Mouse (Mus musculus): ENCODE results near the gene Slc24a1. TPM values are rescaled to one million over a fixed set of nuclear protein-coding genes. Genes with fewer than 3 reads are reported as not detected.

The Slc24a1 gene
- polyA plus RNA-seq, 1 experiment from 2014 or later = not detected

DNA sequence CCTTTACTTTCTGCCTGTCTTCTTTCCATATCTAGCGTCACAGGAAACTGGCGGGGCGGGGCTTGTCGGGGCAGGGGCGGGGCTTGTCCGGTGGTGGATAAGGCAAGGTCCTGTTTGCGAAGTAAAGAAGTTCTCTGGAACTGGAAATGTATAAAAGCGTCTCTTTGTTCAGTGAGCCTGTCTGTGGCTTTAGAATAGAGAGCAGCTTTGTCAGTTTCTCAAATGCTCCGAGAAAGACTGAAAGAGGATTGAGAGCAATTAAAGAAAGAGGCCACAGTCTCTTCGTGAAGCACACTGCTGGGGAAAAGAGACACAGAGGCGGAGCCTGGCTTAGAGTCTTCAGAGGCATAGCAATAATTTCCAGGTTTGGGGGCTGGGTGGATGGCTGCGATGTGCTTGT is 4.9 kb upstream of the Slc24a1 start:
- H3K9me3 ChIP-seq = no peaks in the 10 kb centered on the region
- H3K9ac ChIP-seq (replicated peaks) = no peak overlapping the region
- no peak for ATAC-seq (ENCODE audit: low FRiP score, low read depth)
- H3K27ac ChIP-seq (replicated peaks) = no peak overlapping the region
- H3K4me2 ChIP-seq (replicated peaks) = peak overlapping the region; percentile 22; the same call in 1 of the 2 replicates
- no peak overlapping the region for H3K4me3 ChIP-seq
- peaks cover 12% of the 10 kb centered on the region; the same call in 1 of the 2 replicates for H3K27me3 ChIP-seq
- H3K36me3 ChIP-seq = no peaks in the 10 kb centered on the region
- 31% methylated on average over 12 of the region's 12 CpGs for WGBS
- peaks cover 6% of the 10 kb centered on the region for H3K4me1 ChIP-seq

DNA sequence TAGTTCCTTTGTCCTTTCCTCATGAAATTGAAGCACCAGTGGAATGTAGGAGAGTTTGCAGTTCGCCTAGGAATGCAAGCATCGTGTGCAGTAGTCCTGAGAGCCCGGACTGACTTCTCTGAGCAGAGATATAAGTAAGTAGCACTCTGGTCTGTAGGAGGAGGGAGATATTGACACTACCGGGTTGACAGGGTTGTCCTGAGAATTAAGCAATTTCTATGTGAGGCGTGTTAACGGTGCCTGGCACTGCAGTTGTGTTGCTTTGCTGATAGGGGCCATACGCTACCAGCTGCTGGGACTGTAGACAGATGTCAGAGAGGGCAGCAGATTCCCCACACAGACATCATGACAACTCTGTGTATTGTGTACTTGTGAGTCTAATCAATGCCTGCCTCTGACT is 1.8 kb upstream of the Slc24a1 start:
- H3K27ac ChIP-seq (replicated peaks) = no peak overlapping the region
- 88% methylated on average over 7 of the region's 7 CpGs for WGBS
- no peaks in the 10 kb centered on the region for H3K4me1 ChIP-seq
- H3K9me3 ChIP-seq = no peaks in the 10 kb centered on the region
- H3K36me3 ChIP-seq = no peaks in the 10 kb centered on the region
- no peak overlapping the region for H3K4me3 ChIP-seq
- ATAC-seq (ENCODE audit: low FRiP score, low read depth) = no peak
- no peak overlapping the region for H3K4me2 ChIP-seq (replicated peaks)
- no peak overlapping the region for H3K9ac ChIP-seq (replicated peaks)
- H3K27me3 ChIP-seq = peaks cover 27% of the 10 kb centered on the region

DNA sequence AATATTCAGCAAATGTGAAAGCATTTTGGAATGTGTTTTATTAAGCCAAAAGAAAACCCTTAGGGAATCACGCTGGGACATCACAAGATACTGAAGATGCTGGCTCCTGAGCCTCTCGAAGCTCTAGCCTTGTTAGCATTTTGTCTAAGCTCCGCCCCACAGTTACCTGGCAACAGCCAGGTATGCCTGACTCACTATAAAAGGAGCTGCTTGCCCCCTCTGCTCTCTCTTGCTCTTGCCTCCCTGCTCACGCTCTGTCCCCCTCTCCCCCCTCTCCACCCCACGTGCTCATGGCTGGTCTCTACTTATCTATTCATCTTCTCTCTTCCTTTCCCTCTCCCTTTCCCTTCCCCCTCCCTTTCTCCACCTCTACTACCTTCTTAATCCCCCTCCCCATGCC is 648 bp upstream of the Slc24a1 start:
- 21% methylated on average over 5 of the region's 5 CpGs for WGBS
- H3K4me2 ChIP-seq (replicated peaks) = no peak overlapping the region
- no peaks in the 10 kb centered on the region for H3K4me1 ChIP-seq
- no peak overlapping the region for H3K27ac ChIP-seq (replicated peaks)
- no peak overlapping the region for H3K9ac ChIP-seq (replicated peaks)
- no peak overlapping the region for H3K4me3 ChIP-seq
- H3K36me3 ChIP-seq = no peaks in the 10 kb centered on the region
- no peaks in the 10 kb centered on the region for H3K9me3 ChIP-seq
- peaks cover 28% of the 10 kb centered on the region for H3K27me3 ChIP-seq
- ATAC-seq (ENCODE audit: low FRiP score, low read depth) = no peak

DNA sequence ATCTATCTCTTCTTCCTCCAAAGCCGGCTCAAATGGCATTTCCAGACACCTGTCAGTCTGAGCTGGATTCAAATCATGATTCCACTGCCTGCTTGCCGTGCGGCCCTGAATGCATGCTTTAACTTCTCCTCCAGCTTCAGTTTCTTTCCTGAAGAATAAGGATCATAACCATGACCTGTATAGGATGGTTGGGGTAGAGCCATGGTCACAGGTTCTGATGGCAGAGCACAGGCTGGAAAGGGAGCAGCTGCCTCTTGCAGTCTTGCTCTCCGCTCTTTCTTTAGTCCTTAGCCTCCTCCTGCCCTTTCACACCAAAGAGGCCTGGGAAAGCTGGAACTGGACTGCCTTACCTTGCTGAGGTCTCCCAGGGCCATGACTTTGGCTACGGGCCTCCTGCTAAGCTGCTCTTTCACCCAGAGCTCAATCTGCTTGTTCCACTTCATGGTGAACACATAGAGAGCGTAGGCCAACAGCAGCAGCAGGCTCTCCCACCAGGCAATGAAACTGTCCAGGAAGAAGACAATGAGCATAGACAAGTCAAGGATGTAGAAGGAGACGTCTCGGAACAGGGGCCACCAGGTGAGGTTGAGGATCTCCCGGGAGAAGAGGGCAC is 3.8 kb downstream of the Slc24a1 start:
- 85% methylated on average over 9 of the region's 9 CpGs for WGBS
- H3K4me2 ChIP-seq (replicated peaks) = no peak overlapping the region
- no peak overlapping the region for H3K27ac ChIP-seq (replicated peaks)
- no peak overlapping the region for H3K4me3 ChIP-seq
- no peaks in the 10 kb centered on the region for H3K4me1 ChIP-seq
- H3K9ac ChIP-seq (replicated peaks) = no peak overlapping the region
- peaks cover 33% of the 10 kb centered on the region for H3K27me3 ChIP-seq
- no peaks in the 10 kb centered on the region for H3K36me3 ChIP-seq
- H3K9me3 ChIP-seq = no peaks in the 10 kb centered on the region
- no peak for ATAC-seq (ENCODE audit: low FRiP score, low read depth)

DNA sequence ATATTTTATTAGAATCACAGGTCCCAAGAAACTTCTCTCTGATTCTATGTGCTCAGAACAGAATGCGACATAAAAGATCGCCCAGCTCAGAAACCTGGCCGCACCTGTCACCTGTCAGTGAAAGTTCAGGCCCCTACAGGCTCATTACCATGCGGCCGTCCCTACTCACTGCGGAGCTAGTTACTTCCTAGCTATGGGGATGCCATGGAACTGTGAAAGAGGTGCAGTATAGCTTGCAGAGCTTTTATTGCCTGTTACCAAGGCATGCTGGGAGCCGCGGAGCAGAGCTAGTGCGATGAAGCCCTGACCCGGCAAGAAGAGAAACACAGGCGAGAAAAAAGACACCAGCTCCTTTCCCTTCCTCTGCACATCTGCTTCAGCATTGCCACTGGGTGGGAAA is 7.4 kb downstream of the Slc24a1 start:
- Histone ChIP-seq H3K9ac (replicated peaks) (no peak overlapping the region), H3K36me3 (no peaks in the 10 kb centered on the region), H3K4me2 (replicated peaks) (0 out of 2 replicates have a peak overlapping the region, but pooled peaks have one; percentile 7), H3K27ac (replicated peaks) (no peak overlapping the region), H3K27me3 (peaks cover 18% of the 10 kb centered on the region; the same call in 1 of the 2 replicates), H3K4me1 (no peaks in the 10 kb centered on the region), H3K4me3 (no peak overlapping the region), H3K9me3 (no peaks in the 10 kb centered on the region)
- 33% methylated on average over 11 of the region's 11 CpGs for WGBS
- ATAC-seq (ENCODE audit: low FRiP score, low read depth) = no peak

DNA sequence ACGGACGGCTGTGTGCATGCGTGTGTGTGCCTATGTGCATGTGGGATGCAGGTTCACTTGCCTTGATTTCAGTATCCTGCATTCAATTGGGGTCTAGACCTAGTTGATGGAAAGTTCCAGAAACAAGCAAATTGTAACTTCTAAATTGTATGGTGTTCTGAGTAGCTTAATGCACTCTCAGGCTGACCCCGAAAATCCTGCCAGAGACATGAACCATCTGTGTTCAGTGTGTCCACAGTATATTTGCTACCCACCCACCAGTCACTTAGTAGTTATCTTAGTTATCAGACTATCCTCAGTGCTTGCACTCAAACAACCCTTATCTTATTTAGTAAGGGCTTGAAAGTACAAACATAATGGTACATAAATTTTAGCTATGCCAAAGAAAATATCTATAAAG is 9.8 kb downstream of the Slc24a1 start:
- ATAC-seq (ENCODE audit: low FRiP score, low read depth) = no peak
- Histone ChIP-seq H3K9me3 (no peaks in the 10 kb centered on the region), H3K27me3 (peaks cover 13% of the 10 kb centered on the region; the same call in 1 of the 2 replicates), H3K4me3 (no peak overlapping the region), H3K4me1 (no peaks in the 10 kb centered on the region), H3K4me2 (replicated peaks) (no peak overlapping the region), H3K36me3 (no peaks in the 10 kb centered on the region), H3K9ac (replicated peaks) (no peak overlapping the region), H3K27ac (replicated peaks) (no peak overlapping the region)
- WGBS = 90% methylated on average over 4 of the region's 4 CpGs

DNA sequence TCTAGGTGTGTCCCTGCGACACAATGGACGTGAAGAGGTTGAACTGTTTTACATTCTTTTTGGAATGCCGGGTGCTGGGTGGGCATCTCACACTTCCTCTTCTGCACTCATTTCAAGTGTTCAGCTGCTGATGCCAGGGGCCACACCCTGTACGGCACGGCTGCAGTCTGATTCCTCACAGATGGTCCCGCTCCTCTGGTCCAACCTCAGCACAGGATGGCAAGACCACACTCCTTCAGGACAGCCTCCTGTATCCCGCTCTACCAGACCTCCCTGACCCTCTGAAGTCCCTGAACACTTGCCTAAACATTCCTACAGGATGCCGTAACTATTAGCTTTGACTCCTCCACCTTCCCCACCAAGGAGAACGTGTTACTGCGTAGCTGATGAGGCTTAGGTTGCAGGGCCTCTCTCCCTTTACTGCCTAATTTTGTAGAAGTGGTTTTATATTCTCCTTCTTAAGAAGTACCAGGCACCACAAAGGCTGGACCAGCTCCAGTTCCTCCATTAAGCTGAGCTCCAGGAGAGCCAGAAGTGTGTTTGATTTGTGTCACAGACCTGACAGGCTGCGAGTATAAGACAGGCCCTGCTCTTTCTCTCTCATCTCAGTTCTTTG is 10.6 kb downstream of the Slc24a1 start:
- H3K27me3 ChIP-seq = peaks cover 13% of the 10 kb centered on the region; the same call in 1 of the 2 replicates
- no peak overlapping the region for H3K9ac ChIP-seq (replicated peaks)
- 84% methylated on average over 11 of the region's 11 CpGs for WGBS
- no peaks in the 10 kb centered on the region for H3K9me3 ChIP-seq
- no peak overlapping the region for H3K4me2 ChIP-seq (replicated peaks)
- no peak for ATAC-seq (ENCODE audit: low FRiP score, low read depth)
- H3K27ac ChIP-seq (replicated peaks) = no peak overlapping the region
- H3K36me3 ChIP-seq = no peaks in the 10 kb centered on the region
- no peak overlapping the region for H3K4me3 ChIP-seq
- no peaks in the 10 kb centered on the region for H3K4me1 ChIP-seq

DNA sequence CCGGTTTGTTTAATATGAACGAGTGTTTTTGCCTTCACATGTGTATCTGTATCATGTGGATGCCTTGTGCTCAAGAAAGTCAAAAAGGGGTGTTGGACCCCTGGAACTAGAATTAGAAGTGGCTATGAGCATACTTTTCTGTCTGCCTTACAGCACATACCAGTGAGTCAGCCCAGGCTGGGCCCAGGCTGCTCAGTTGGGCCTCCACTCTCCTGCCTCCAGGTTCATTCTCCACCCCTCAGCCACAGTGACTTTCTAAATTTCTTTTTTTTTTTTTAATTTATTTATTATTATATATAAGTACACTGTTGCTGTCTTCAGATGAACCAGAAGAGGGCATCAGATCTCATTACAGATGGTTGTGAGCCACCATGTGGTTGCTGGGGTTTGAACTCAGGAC is 11.6 kb downstream of the Slc24a1 start:
- no peak overlapping the region for H3K4me2 ChIP-seq (replicated peaks)
- WGBS = 85% methylated on average over 2 of the region's 2 CpGs
- no peak overlapping the region for H3K4me3 ChIP-seq
- H3K36me3 ChIP-seq = no peaks in the 10 kb centered on the region
- H3K4me1 ChIP-seq = no peaks in the 10 kb centered on the region
- no peaks in the 10 kb centered on the region for H3K9me3 ChIP-seq
- H3K27me3 ChIP-seq = peaks cover 13% of the 10 kb centered on the region; the same call in 1 of the 2 replicates
- no peak for ATAC-seq (ENCODE audit: low FRiP score, low read depth)
- no peak overlapping the region for H3K9ac ChIP-seq (replicated peaks)
- no peak overlapping the region for H3K27ac ChIP-seq (replicated peaks)

DNA sequence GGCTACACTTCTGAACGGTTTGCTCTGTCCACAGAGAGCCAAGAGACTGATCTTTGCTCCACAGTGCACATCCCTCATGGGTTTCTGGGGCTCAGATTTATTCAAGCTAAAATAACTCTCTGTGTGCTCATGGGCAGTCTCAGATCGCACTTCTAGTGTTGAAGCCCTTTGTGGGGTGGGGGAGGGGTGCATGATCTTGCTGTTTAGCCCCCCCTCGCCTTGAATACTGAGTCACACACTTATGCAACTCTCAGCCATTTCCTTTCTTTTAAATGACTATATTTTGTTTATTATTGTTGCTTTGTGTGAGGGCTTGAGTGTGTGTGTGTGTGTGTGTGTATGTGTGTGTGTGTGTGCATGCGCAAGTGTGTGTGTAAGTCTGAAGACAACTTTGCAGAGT is 12.1 kb downstream of the Slc24a1 start:
- ATAC-seq (ENCODE audit: low FRiP score, low read depth) = no peak
- Histone ChIP-seq H3K9ac (replicated peaks) (no peak overlapping the region), H3K27ac (replicated peaks) (no peak overlapping the region), H3K36me3 (no peaks in the 10 kb centered on the region), H3K27me3 (peaks cover 9% of the 10 kb centered on the region; the same call in 1 of the 2 replicates), H3K4me1 (peaks cover 3% of the 10 kb centered on the region; the same call in 1 of the 2 replicates), H3K4me2 (replicated peaks) (no peak overlapping the region), H3K9me3 (no peaks in the 10 kb centered on the region), H3K4me3 (no peak overlapping the region)
- WGBS = 55% methylated on average over 4 of the region's 4 CpGs

DNA sequence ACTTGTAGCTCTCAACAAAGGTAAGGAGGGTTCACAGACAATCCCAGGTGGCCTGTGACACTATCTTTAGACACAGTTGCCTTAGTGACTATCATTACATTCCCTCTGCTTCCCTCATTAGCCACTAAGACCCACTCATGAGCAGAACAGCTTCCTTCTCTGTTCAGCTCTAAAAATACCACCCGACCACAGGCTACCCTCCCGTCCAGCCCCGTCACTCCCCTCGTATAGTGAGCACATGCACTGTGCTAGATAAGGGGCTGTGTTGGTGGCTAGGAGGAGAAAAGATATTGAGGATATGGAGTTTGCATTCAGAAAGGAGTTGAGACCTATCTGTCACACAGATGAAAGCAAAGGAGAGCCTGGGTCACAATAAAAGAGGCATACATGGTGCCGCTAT is 12.9 kb downstream of the Slc24a1 start:
- H3K27ac ChIP-seq (replicated peaks) = no peak overlapping the region

DNA sequence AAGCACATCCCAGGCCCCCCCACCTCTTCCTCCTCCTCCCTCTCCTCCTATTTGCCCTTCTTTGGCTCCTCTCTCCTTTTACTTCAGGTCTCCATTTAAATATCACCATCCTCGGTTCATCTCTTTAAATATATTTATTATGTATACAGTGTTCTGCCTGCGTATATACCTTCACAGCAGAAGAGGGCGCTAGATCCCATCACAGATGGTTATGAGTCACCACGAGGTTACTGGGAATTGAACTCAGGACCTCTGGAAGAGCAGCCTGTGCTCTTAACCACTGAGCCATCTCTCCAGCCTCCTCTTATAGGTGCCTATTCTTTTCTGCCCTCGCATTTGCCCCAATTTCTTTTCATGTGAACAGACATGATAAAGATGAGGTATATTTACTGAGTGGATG is 13.9 kb downstream of the Slc24a1 start:
- no peaks in the 10 kb centered on the region for H3K9me3 ChIP-seq
- no peak overlapping the region for H3K27ac ChIP-seq (replicated peaks)
- 68% methylated on average over 5 of the region's 5 CpGs for WGBS
- no peak overlapping the region for H3K9ac ChIP-seq (replicated peaks)
- H3K36me3 ChIP-seq = no peaks in the 10 kb centered on the region
- peaks cover 5% of the 10 kb centered on the region; the same call in 1 of the 2 replicates for H3K27me3 ChIP-seq
- no peak overlapping the region for H3K4me3 ChIP-seq
- no peak overlapping the region for H3K4me2 ChIP-seq (replicated peaks)
- peaks cover 3% of the 10 kb centered on the region; the same call in 1 of the 2 replicates for H3K4me1 ChIP-seq
- ATAC-seq (ENCODE audit: low FRiP score, low read depth) = no peak

More for the DNA sequence above, 12.9 kb downstream of the Slc24a1 start:
- Histone ChIP-seq H3K4me2 (replicated peaks) (no peak overlapping the region), H3K27me3 (0 out of 2 replicates have a peak, but pooled peaks cover 6% of the 10 kb centered on the region), H3K36me3 (no peaks in the 10 kb centered on the region), H3K4me3 (no peak overlapping the region), H3K4me1 (peaks cover 3% of the 10 kb centered on the region; the same call in 1 of the 2 replicates), H3K9me3 (no peaks in the 10 kb centered on the region), H3K9ac (replicated peaks) (no peak overlapping the region)
- WGBS = 84% methylated on average over 5 of the region's 5 CpGs
- no peak for ATAC-seq (ENCODE audit: low FRiP score, low read depth)

DNA sequence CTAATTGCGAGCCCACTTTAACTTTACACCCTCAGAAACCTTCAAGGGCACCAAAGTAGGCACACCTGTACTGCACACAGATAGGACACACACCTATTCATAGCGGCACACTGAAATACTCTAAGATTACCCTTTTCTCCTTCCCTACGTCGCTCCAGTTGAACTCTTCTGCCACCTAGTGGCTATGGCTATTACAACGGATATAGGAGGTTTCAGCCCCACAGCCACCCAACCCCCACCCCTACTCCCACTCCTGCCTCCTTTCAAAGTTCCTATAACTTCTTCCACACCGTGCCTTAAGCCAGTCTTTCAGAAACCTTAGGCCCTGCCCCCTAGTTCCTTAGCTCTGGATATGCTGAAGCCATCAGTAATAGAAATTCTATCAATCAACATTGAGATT is 14.9 kb downstream of the Slc24a1 start:
- no peaks in the 10 kb centered on the region for H3K36me3 ChIP-seq
- 7% methylated on average over 6 of the region's 6 CpGs for WGBS
- peaks cover 3% of the 10 kb centered on the region; the same call in 1 of the 2 replicates for H3K4me1 ChIP-seq
- H3K27ac ChIP-seq (replicated peaks) = no peak overlapping the region
- no peak overlapping the region for H3K4me3 ChIP-seq
- no peak for ATAC-seq (ENCODE audit: low FRiP score, low read depth)
- no peak overlapping the region for H3K4me2 ChIP-seq (replicated peaks)
- H3K9me3 ChIP-seq = no peaks in the 10 kb centered on the region
- H3K27me3 ChIP-seq = no peaks in the 10 kb centered on the region; the same call in 1 of the 2 replicates
- no peak overlapping the region for H3K9ac ChIP-seq (replicated peaks)
